Mouse (Mus musculus) heart, postnatal 0 days (tissue): ENCODE data around the gene Ppp2r1b. TPM values are rescaled to one million over a fixed set of nuclear protein-coding genes. Genes with fewer than 3 reads are reported as not detected.

Experiments used
- ATAC-seq: fragments of 200-750 bp; cut with Nextera tagmentation; 2 replicates; pipeline ENCODE4 v1.8.0; 2017; ENCODE audit warnings: low read depth, moderate number of reproducible peaks, moderate library complexity; ENCODE audit not compliant: insufficient read depth
- DNase-seq: peaks from one replicate; pipeline ENCODE4 v3.0.0-alpha.2; 2016; ENCODE audit warnings: low spot score
- H3K27ac ChIP-seq: fragments of 300-500 bp; sonication (generic); 2 replicates; pipeline ENCODE4 v1.5.1; 2014; ENCODE audit warnings: low read depth, mild to moderate bottlenecking
- H3K27me3 ChIP-seq: fragments of 300-500 bp; sonication (generic); 2 replicates; pipeline ENCODE4 v1.6.1; 2014; ENCODE audit warnings: low read length, mixed read lengths; ENCODE audit not compliant: control insufficient read depth, insufficient read depth
- H3K36me3 ChIP-seq: fragments of 300-500 bp; sonication (generic); replicated peaks from 2 replicates; pipeline ENCODE4 v1.6.1; 2014; ENCODE audit warnings: low read length, mixed read lengths; ENCODE audit not compliant: control insufficient read depth, insufficient read depth
- H3K4me1 ChIP-seq: fragments of 300-500 bp; sonication (generic); 2 replicates; pipeline ENCODE4 v1.6.1; 2014; ENCODE audit warnings: antibody characterized with exemption; ENCODE audit not compliant: control insufficient read depth, insufficient read depth
- H3K4me2 ChIP-seq: fragments of 300-500 bp; sonication (generic); 2 replicates; pipeline ENCODE4 v1.6.1; 2014; ENCODE audit warnings: low read depth, mild to moderate bottlenecking, low read length, moderate library complexity
- H3K4me3 ChIP-seq: fragments of 300-500 bp; sonication (generic); 2 replicates; pipeline ENCODE4 v1.5.1; 2014; ENCODE audit warnings: low read depth, low read length
- H3K9ac ChIP-seq: fragments of 300-500 bp; sonication (generic); replicated peaks from 2 replicates; pipeline ENCODE4 v1.6.1; 2014; ENCODE audit warnings: low read depth, low read length, mixed read lengths
- H3K9me3 ChIP-seq: fragments of 300-500 bp; sonication (generic); replicated peaks from 2 replicates; pipeline ENCODE4 v1.6.1; 2016; ENCODE audit warnings: low read length; ENCODE audit not compliant: control insufficient read depth
- CTCF ChIP-seq: IDR thresholded peaks from 2 replicates; pipeline ENCODE4 v1.5.1; 2016; ENCODE audit warnings: antibody characterized with exemption, control low read depth, low read depth
- EP300 ChIP-seq: IDR thresholded peaks from 2 replicates; pipeline ENCODE4 v1.6.1; 2016; ENCODE audit warnings: antibody characterized with exemption, low read depth
- WGBS: fragments of 180-500 bp; shearing (Covaris S2); extraction: QIAGEN DNeasy Blood & Tissue Kit; methylation state at CpG from one replicate; pipeline ENCODE4 v1.1.7; 2014; 5-methylcytosine and 5-hydroxymethylcytosine counted together
- polyA plus RNA-seq: library from polyadenylated mRNA; unstranded; fragments of >200 nt; fragmentation: Nextera tagmentation; extraction: Ambion mirVana; gene quantifications from 2 replicates; pipeline ENCODE4 v1.2.1, GENCODE M21; 2015
- total RNA-seq: library from RNA; depleted of rRNA; stranded (reverse); fragments of >200 nt; gene quantifications from 2 replicates; pipeline ENCODE4 v1.2.3, GENCODE M21; 2014; ENCODE audit warnings: low replicate concordance

The Ppp2r1b gene
- total and polyA plus RNA-seq, 2 experiments from 2014 or later: 15.3 to 17.8 TPM

GRCm38 (mm10) chr9:50889211-50889610 is 44.1 kb downstream of the Ppp2r1b start:
- Histone ChIP-seq H3K4me1 (peaks cover 11% of the 10 kb centered on the region), H3K4me3 (no peak overlapping the region)

DNA sequence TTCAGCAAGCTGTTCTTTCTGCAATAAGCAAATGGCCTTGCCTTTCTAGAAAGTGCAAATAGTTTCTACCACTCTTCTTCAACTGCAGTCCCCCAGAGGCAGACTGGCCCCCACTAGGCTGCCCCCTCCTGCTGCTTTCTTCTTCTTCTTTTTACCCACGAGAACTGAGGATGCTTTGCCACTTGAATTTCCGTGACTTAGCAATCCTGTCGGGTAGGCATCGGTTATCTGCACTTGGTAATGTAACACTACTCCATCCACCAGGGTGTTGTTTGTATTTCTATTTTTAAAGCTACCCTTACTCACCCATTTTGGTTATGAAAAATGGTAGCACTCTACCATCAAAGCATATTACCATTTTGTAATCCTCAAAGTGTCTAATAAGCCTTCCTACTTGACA is 44.9 kb downstream of the Ppp2r1b start:
- Histone ChIP-seq H3K27me3 (no peaks in the 10 kb centered on the region), H3K4me2 (no peak overlapping the region), H3K4me1 (peaks cover 11% of the 10 kb centered on the region), H3K9me3 (no peaks in the 10 kb centered on the region), H3K27ac (no peak overlapping the region), H3K36me3 (peaks cover 29% of the 10 kb centered on the region), H3K4me3 (no peak overlapping the region), H3K9ac (no peak overlapping the region)
- TF ChIP-seq CTCF: no peak
- TF ChIP-seq EP300: no peak
- 62% methylated on average over 4 of the region's 4 CpGs for WGBS
- no peak for ATAC-seq
- no peak for DNase-seq

More at GRCm38 (mm10) chr9:50889211-50889610, 44.1 kb downstream of the Ppp2r1b start:
- H3K4me2 ChIP-seq: no peak overlapping the region
- ATAC-seq (no peak), DNase-seq (no peak)
- H3K36me3 ChIP-seq: peaks cover 22% of the 10 kb centered on the region
- no peak for TF ChIP-seq EP300
- TF ChIP-seq CTCF: no peak
- H3K27ac ChIP-seq: no peak overlapping the region
- no peak overlapping the region for H3K9ac ChIP-seq
- H3K9me3 ChIP-seq: no peaks in the 10 kb centered on the region
- H3K27me3 ChIP-seq: no peaks in the 10 kb centered on the region
- 63% methylated on average over 6 of the region's 6 CpGs for WGBS

GRCm38 (mm10) chr9:50890494-50891090 is 45.5 kb downstream of the Ppp2r1b start:
- TF ChIP-seq CTCF: no peak
- no peak for TF ChIP-seq EP300
- Histone ChIP-seq H3K9ac (no peak overlapping the region), H3K4me2 (no peak overlapping the region), H3K36me3 (peaks cover 35% of the 10 kb centered on the region), H3K4me3 (no peak overlapping the region), H3K27ac (no peak overlapping the region), H3K4me1 (peaks cover 6% of the 10 kb centered on the region), H3K9me3 (no peaks in the 10 kb centered on the region), H3K27me3 (no peaks in the 10 kb centered on the region)
- DNase-seq (no peak), ATAC-seq (no peak)
- 82% methylated on average over 3 of the region's 3 CpGs for WGBS

GRCm38 (mm10) chr9:50893665-50894064 is 48.6 kb downstream of the Ppp2r1b start:
- Histone ChIP-seq H3K4me3 (no peak overlapping the region), H3K27me3 (no peaks in the 10 kb centered on the region), H3K9ac (no peak overlapping the region), H3K36me3 (peaks cover 58% of the 10 kb centered on the region), H3K4me1 (no peaks in the 10 kb centered on the region), H3K9me3 (no peaks in the 10 kb centered on the region), H3K4me2 (no peak overlapping the region), H3K27ac (0 out of 2 replicates have a peak overlapping the region, but pooled peaks have one; percentile 25)
- 39% methylated on average over 4 of the region's 4 CpGs for WGBS
- DNase-seq (peak; percentile 63), ATAC-seq (peak; percentile 89)
- no peak for TF ChIP-seq CTCF
- TF ChIP-seq EP300: no peak

- no peak overlapping the region for H3K9ac ChIP-seq
- H3K4me3 ChIP-seq: no peak overlapping the region
- H3K4me1 ChIP-seq: peaks cover 18% of the 10 kb centered on the region
- 28% methylated on average over 7 of the region's 7 CpGs for WGBS
- H3K27ac ChIP-seq: peak overlapping the region; percentile 60
- ATAC-seq (peak; percentile 83), DNase-seq (peak; percentile 65)
- H3K4me2 ChIP-seq: no peak overlapping the region
- H3K9me3 ChIP-seq: no peaks in the 10 kb centered on the region
- H3K27me3 ChIP-seq: no peaks in the 10 kb centered on the region
- H3K36me3 ChIP-seq: peaks cover 56% of the 10 kb centered on the region
- no peak; the same call in 1 of the 2 replicates for TF ChIP-seq CTCF
- TF ChIP-seq EP300: no peak
These were observed 55.2 kb downstream of the Ppp2r1b start for GRCm38 (mm10) chr9:50900026-50900920.
